Mouse (Mus musculus) heart, embryonic 10.5 days (tissue): ENCODE data around the gene Wee1. TPM values are rescaled to one million over a fixed set of nuclear protein-coding genes. Genes with fewer than 3 reads are reported as not detected.
A peak's percentile ranks its signal among the peaks of the same experiment; 100 is the strongest.

Source experiments
- DNase-seq: peaks from one replicate; pipeline ENCODE4 v3.0.0-alpha.2; 2017; ENCODE audit warnings: low spot score
- H3K27ac ChIP-seq: fragments of 300-500 bp; sonication (generic); 2 replicates; pipeline ENCODE4 v1.5.1; 2016; ENCODE audit warnings: mild to moderate bottlenecking
- H3K27me3 ChIP-seq: fragments of 300-500 bp; sonication (generic); 2 replicates; pipeline ENCODE4 v1.6.1; 2016; ENCODE audit warnings: mild to moderate bottlenecking; ENCODE audit not compliant: poor library complexity, insufficient read depth, severe bottlenecking
- H3K36me3 ChIP-seq: fragments of 300-500 bp; sonication (generic); 2 replicates; pipeline ENCODE4 v1.6.1; 2016; ENCODE audit warnings: mild to moderate bottlenecking, moderate library complexity
- H3K4me1 ChIP-seq: fragments of 300-500 bp; sonication (generic); 2 replicates; pipeline ENCODE4 v1.6.1; 2016; ENCODE audit warnings: mild to moderate bottlenecking
- H3K4me3 ChIP-seq: fragments of 300-500 bp; sonication (generic); 2 replicates; pipeline ENCODE4 v1.5.1; 2016; ENCODE audit warnings: mild to moderate bottlenecking, moderate library complexity
- H3K9me3 ChIP-seq: fragments of 300-500 bp; sonication (generic); 2 replicates; pipeline ENCODE4 v1.6.1; 2016; ENCODE audit warnings: mild to moderate bottlenecking, moderate library complexity
- WGBS: fragments of 180-500 bp; shearing (Covaris S2); methylation state at CpG from one replicate; pipeline ENCODE4 v1.1.7; 2016; 5-methylcytosine and 5-hydroxymethylcytosine counted together
- polyA plus RNA-seq: library from polyadenylated mRNA; unstranded; fragments of >200 nt; fragmentation: Nextera tagmentation; extraction: Ambion mirVana; gene quantifications from 2 replicates; pipeline ENCODE4 v1.2.1, GENCODE M21; 2016

The Wee1 gene
- polyA plus RNA-seq, 1 experiment from 2014 or later = 29.0 TPM

GRCm38 (mm10) chr7:110179208-110179607 lies 57.4 kb downstream of the Wee1 start:
- Histone ChIP-seq H3K27ac (no peak overlapping the region), H3K4me1 (0 out of 2 replicates have a peak, but pooled peaks cover 5% of the 10 kb centered on the region), H3K27me3 (no peaks in the 10 kb centered on the region), H3K36me3 (no peaks in the 10 kb centered on the region), H3K9me3 (no peaks in the 10 kb centered on the region), H3K4me3 (no peak overlapping the region)
- no peak for DNase-seq
- 84% methylated on average over 7 of the region's 7 CpGs for WGBS

GRCm38 (mm10) chr7:110180613-110181012 lies 58.8 kb downstream of the Wee1 start:
- no peak for DNase-seq
- no peaks in the 10 kb centered on the region for H3K9me3 ChIP-seq

GRCm38 (mm10) chr7:110181446-110181845 lies 59.6 kb downstream of the Wee1 start:
- WGBS = 57% methylated on average over 8 of the region's 8 CpGs
- H3K36me3 ChIP-seq = no peaks in the 10 kb centered on the region
- no peak overlapping the region for H3K4me3 ChIP-seq
- H3K27me3 ChIP-seq = no peaks in the 10 kb centered on the region
- no peaks in the 10 kb centered on the region for H3K9me3 ChIP-seq
- 0 out of 2 replicates have a peak, but pooled peaks cover 5% of the 10 kb centered on the region for H3K4me1 ChIP-seq
- no peak overlapping the region for H3K27ac ChIP-seq
- no peak for DNase-seq

More at GRCm38 (mm10) chr7:110180613-110181012, 58.8 kb downstream of the Wee1 start:
- H3K27me3 ChIP-seq = no peaks in the 10 kb centered on the region
- H3K36me3 ChIP-seq = no peaks in the 10 kb centered on the region
- H3K4me3 ChIP-seq = no peak overlapping the region
- 0 out of 2 replicates have a peak, but pooled peaks cover 5% of the 10 kb centered on the region for H3K4me1 ChIP-seq
- no peak overlapping the region for H3K27ac ChIP-seq

GRCm38 (mm10) chr7:110184608-110185007 lies 62.8 kb downstream of the Wee1 start:
- H3K27ac ChIP-seq = no peak overlapping the region
- 81% methylated on average over 3 of the region's 3 CpGs for WGBS
- H3K36me3 ChIP-seq = no peaks in the 10 kb centered on the region

GRCm38 (mm10) chr7:110189951-110190350 lies 68.1 kb downstream of the Wee1 start:
- peak overlapping the region; percentile 22; the same call in 1 of the 2 replicates for H3K27ac ChIP-seq
- no peaks in the 10 kb centered on the region for H3K36me3 ChIP-seq
- DNase-seq = no peak
- H3K27me3 ChIP-seq = no peaks in the 10 kb centered on the region
- WGBS = 44% methylated on average over 7 of the region's 7 CpGs
- H3K4me1 ChIP-seq = peaks cover 6% of the 10 kb centered on the region; the same call in 1 of the 2 replicates
- H3K9me3 ChIP-seq = no peaks in the 10 kb centered on the region
- no peak overlapping the region for H3K4me3 ChIP-seq

More at GRCm38 (mm10) chr7:110184608-110185007, 62.8 kb downstream of the Wee1 start:
- Histone ChIP-seq H3K4me3 (no peak overlapping the region), H3K27me3 (no peaks in the 10 kb centered on the region), H3K9me3 (no peaks in the 10 kb centered on the region), H3K4me1 (0 out of 2 replicates have a peak, but pooled peaks cover 5% of the 10 kb centered on the region)
- DNase-seq = no peak

Other genes starting within 250 kb of the Wee1 start
- 27.7 and 28.4 TPM in 2 replicates for gene Dennd5a, start 161.6 kb upstream of the Wee1 start, polyA plus RNA-seq
- 61.1 and 65.6 TPM in 2 replicates for gene Tmem41b, start 135.1 kb upstream of the Wee1 start, polyA plus RNA-seq
- 38.4 and 43.9 TPM in 2 replicates for gene Ipo7, start 103.8 kb upstream of the Wee1 start, polyA plus RNA-seq
- gene Zfp143, start 60.8 kb upstream of the Wee1 start, polyA plus RNA-seq = 18.7 and 19.0 TPM in 2 replicates
- gene Swap70, start 99.7 kb downstream of the Wee1 start, polyA plus RNA-seq = 22.8 and 26.6 TPM in 2 replicates